Mouse (Mus musculus): ENCODE data around the gene Gpa33.

- no peak for TF ChIP-seq POLR2A (IDR thresholded peaks at IDR 0.05; ENCODE audit: insufficient read length, low read depth)
- no peak for TF ChIP-seq TCF12 (IDR thresholded peaks at IDR 0.05; ENCODE audit: insufficient read depth, poor library complexity, severe bottlenecking)
These were observed 22.0 kb downstream of the Gpa33 start for GRCm38 (mm10) chr1:166152034-166152433.

All from myocyte (in vitro differentiated cells).